Mouse (Mus musculus) lung, postnatal 36 days (tissue): Measurements from ENCODE around the gene Gm47996.

Source experiments
- DNase-seq: peaks from one replicate; pipeline ENCODE4 v3.0.0; 2022; ENCODE audit warnings: mixed read lengths

Gene Gm47996

GRCm38 (mm10) chr1:151250529-151251193 is 40.7 kb downstream of the Gm47996 start:
- DNase-seq = peak; percentile 83

- no peak for DNase-seq
Measured at GRCm38 (mm10) chr1:151251194-151252010, 41.5 kb downstream of the Gm47996 start.

GRCm38 (mm10) chr1:151255422-151255821 is 45.5 kb downstream of the Gm47996 start:
- no peak for DNase-seq

DNA sequence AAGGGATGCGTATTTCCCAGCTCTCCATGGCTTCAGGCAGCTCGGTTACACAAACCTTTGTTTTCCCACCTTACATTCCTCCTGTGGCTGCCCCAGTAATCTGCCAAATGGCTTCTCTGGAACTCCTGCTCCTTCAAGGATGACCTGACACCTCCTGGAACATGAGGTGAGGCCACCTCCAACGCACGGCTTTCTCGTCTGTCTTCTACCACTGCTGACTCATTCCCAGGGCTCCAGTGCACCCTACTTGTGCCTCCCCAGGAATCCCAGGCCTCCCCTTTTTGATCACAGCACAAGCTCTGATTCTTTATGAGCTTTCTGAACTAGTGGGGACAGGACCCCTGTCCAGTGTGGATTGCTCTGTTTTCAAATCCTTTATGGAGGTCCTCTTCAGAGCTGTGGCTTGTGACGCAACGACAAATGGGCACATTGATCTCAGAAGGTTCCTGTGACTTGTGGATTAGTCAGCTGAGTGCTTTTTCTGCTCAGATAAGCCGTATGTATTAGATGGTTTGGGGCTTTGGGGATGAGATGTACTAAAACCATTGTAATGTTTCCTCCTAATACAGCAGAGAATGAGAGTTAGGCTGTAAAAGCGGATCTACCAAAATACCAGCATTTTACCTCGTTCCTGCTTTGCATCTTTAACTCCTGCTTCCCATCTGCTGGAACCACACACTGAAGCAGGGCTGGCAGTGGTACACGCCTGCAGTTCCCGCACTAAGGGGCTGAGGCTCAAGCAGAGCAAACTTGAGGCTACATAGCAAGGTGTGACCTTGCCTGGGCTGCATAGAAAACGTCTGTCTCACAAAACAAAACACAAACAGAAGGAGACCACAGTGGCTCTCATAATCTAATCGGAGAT is 48.4 kb downstream of the Gm47996 start:
- DNase-seq = no peak

- DNase-seq = no peak
Measured at GRCm38 (mm10) chr1:151259061-151259460, 49.1 kb downstream of the Gm47996 start.
